Mouse (Mus musculus) T-helper 17 cell (primary cell): ENCODE data around the gene Hhex.

Experiments used
- in situ Hi-C, 2 experiments: fragments of 300-600 bp; cut with MboI, MseI; formaldehyde crosslinking; loops; 1 replicate in 1 of 2; 2 replicates in 1 of 2; pipeline ENCODE4 v1.15.1; 2025; ENCODE audit warnings: high pct_unique_total_duplicates in 2 of 2

The Hhex gene

DNA sequence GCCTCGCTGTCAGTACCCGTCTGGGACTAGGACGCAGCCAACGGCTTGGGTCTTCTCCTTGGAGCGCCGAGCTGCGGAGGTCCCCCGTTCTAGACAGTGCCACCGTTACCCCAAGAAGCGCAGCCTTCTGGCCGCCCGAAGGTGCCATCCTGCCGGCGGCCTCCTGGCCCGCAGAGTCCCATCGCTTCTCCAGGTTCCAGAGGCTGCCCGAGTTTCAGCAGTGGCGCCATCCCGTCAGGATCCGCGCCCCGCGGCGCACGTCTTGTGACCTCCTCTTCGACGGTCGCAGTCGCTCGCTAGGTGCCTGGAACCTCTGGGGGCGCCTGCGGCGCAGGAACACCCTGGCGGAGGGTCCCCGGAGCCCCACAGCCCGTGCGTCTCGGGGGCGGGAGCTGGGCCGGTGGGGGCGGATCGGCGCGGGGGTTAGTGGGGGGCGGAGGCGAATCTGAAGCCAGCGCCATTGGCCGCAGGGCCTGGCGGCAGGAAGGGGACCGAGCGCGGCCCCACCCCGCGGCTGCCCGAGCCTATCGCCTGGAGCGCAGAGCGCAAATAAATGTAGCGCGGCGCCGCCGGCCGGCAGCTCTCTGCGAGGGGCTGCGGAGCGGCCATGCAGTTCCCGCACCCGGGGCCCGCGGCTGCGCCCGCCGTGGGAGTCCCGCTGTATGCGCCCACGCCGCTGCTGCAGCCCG is at the start of gene Hhex:
TSS of gene Hhex (plus strand) at position 548 of the 689 bp plus-strand sequence.
- in situ Hi-C loops, result no loop called here

DNA sequence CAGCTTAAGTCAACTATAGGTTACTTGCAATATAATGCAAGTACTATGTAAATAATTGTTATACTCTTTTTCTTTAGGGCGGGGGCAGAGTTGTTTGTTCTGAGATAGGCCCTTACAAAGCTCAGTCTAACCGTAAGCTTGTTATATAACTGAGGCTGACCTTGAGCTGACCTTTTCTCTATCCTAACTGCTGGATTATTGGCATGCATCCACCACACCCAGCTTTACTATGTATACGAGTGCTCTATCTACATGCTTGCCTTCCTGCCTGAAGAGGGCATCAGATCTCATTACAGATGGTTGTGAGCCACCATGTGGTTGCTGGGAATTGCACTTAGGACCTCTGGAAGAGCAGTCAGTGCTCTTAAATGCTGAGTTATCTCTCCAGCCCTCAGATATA is 48.5 kb upstream of the Hhex start:
- in situ Hi-C loops, result loop anchor here (5.0 to 25.0 kb wide), 3 partner anchors 36 to 1551 kb away; partner anchors contain the start of genes Hells (in 1 of the 2) and Noc3l (in 1 of the 2)

DNA sequence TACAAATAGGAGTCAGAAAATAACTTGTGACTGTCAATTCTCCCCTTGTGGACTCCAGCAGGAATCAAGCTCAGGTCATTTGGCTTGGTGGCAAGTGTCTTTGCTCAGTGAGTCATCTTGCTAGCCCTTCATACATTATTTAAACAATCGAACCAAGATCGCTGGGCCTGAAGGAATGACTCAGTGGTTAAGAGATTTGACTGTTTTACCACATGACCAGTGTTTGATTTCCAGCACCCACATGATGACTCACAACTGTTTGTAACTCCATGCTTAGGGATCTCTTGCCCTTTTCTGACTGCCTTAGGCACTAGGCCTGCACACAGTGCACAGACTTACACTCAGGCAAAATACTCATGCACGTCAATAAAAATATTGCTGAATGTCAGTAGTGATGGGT is 42.7 kb upstream of the Hhex start:
- in situ Hi-C loops, result loop anchor here (25.0 kb wide), 2 partner anchors 1420 to 1545 kb away; partner anchors contain the start of genes Hells (in 1 of the 2) and Noc3l (in 1 of the 2)

DNA sequence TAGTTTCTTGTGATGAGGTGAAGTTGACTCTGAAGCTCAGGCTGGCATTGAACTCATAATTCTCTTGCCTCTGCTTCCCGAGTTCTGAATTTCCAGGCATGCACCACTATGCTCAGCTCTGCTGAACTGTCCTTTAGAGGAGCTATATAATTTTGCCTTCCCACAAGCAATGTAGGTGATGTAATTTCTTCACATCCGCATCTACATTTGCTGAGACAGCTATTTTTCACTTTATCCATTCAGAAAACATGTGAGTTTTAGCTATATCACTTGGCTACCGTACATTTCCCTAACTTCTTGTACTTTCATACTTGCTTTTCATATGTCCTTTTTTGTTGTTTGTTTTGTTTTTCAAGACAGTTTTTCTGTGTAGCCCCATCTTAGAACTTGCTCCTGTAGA is 38.3 kb upstream of the Hhex start:
- in situ Hi-C loops, result loop anchor here (25.0 kb wide), 2 partner anchors 1416 to 1541 kb away; partner anchors contain the start of genes Hells (in 1 of the 2) and Noc3l (in 1 of the 2)

DNA sequence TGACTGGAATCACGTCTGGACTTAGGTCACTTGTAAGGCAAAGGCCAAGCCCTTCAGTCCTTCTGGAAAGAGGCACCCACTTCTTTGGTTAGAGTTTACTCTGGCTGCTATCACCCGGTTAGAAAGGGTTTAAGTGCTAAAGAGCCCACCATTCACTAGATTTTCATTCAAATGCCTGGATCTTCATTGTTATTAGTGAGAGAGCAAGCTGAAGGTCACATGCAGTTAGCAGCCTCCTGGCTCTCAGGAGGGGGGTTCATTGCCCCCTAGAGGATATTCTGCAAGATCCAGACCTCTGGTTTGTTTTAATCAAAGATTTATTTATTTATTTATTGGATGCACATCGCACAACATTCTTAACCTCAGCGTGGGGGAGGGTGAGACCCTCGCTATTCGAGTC is 33.7 kb upstream of the Hhex start:
- in situ Hi-C loops, result loop anchor here in 1 of 2 experiments (5.0 kb wide), 1 partner anchor 94 kb away; no protein-coding TSS in a partner anchor

DNA sequence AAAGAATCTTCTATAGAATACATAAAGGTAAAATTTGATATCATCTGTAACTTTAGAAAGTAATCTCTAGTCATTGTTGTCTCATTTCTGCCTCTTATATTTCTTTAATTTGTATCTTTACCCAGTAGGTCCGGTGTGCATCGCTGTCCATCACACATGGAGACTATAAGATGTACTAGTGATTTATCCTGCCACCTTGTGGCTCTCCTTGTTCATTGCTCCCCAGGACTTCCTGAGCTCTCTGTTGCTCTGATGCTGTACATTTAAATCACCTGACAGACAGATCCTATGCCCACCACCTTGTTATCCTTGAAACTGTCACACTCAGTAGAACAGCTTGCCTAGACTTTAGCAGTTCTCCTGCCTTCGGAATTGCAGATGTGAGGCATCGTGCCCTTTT is 16.3 kb upstream of the Hhex start:
- in situ Hi-C loops, result loop anchor here in 1 of 2 experiments (10.0 kb wide), 1 partner anchor 1527 kb away; no protein-coding TSS in a partner anchor

DNA sequence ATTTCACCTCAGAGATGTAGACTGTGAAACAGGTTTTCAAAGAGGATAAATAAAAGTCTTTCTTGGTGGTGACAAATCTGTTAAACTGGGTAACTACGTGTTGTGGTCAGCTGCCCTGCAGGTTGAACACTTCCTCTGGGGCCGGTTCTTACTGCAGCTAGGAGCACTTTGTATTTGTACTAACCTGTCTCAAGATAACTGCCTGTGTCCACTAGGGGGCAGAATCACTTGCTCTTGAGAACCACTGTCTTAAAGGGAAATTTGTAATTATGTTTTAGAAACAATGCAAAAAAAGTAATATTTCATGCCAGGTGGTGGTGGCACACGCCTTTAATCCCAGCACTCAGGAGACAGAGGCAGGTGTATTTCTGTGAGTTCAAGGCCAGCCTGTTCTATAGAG is 15.0 kb upstream of the Hhex start:
- in situ Hi-C loops, result loop anchor here in 1 of 2 experiments (5.0 to 10.0 kb wide), 2 partner anchors 32 to 1525 kb away; no protein-coding TSS in a partner anchor

DNA sequence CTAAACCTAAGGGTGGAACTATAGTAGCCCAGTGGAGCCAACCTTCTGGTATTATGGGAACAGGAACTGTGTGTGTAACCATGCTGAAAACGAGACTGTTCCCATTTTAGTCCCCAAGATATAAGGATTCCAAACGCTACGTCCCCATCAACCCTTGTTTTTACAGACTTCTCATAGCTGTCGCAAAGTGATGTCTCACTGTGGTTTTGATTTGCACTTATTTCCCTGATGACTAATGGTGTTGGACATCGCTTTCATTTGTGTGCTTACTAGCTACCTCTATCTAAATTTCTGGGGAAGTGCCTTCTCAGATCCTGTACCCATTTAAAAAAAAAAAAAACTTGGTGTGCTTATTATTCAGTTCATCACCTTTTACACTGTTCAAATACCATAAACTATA is 6.0 kb upstream of the Hhex start:
- in situ Hi-C loops, result no loop called here

DNA sequence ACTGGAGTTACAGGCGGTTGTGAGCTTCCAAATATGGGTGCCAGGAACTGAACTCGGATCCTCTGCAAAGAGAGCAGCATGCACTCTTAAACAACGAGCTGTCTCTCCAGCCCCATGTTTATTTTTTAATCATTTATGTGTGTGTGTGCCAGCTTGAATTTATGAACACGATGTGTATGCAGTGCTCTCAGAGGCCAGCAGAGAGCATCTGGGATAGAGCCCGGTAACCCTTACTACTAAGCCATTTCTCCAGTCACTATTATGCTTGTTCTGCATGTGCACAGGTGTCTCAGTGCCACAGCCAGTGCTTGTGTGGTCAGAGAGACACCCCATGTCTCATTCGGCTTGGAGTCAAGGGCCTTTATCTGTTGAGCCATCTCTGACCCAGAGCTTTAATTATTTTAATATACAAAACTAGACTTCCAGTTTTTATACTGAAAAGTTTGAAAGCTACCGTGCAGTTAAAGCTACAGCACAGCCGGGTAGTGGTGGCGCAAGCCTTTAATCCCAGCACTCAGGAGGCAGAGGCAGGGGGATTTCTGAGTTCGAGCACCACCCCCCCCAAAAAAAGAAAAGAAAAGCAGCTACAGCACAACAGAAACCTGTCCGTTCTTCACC is 3.4 kb upstream of the Hhex start:
- in situ Hi-C loops, result no loop called here

DNA sequence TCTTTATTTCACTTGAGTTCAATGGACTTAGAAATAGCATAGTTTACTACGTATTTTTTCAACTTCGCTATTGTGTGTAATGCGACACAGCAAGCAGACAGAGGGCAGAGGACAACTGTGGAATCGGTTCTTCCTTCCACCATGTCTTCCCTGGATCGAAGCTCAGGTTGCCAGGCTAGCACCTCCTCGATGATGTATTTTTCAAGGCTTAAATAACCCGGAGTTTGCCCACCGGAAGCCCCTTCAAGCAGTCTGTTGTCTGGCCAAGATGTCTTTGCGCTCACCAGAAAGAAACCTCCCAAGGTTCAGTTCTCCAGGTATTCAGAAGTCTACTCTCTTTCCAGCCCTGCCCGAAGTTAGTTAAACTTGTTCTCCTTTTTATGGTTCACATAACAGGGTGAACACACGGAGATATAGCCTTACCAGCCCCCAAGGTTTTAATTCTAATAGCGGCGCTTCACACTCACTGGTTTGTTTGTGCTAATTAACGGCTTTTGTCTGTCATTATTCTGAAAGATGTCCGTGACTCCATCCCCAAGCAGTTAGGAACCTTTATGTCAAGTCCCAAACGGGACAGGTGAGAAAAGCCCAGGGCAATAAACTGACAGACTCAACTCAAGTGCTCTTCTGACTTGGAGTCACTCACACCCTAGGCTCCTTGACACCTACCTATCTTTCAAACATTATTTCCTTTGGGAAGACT is 1.6 kb upstream of the Hhex start:
- in situ Hi-C loops, result no loop called here

DNA sequence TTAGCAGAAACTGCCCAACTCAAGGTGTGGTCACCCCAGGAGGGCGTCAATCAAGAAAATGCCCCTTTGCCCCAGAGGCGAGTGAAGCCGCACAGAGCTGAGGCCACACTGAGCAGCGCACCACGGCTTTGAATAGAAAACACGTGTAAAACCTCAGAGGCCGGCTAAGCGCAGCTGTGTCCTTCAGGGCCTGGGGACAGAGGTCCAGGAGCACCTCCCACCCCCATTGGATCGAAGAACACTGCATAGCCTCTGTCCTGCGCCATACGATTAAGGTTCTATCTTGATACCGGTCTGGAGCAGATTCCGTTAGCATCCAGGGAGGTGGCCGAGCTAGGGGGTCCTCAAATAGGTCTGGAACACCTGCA is 731 bp upstream of the Hhex start:
- in situ Hi-C loops, result no loop called here

DNA sequence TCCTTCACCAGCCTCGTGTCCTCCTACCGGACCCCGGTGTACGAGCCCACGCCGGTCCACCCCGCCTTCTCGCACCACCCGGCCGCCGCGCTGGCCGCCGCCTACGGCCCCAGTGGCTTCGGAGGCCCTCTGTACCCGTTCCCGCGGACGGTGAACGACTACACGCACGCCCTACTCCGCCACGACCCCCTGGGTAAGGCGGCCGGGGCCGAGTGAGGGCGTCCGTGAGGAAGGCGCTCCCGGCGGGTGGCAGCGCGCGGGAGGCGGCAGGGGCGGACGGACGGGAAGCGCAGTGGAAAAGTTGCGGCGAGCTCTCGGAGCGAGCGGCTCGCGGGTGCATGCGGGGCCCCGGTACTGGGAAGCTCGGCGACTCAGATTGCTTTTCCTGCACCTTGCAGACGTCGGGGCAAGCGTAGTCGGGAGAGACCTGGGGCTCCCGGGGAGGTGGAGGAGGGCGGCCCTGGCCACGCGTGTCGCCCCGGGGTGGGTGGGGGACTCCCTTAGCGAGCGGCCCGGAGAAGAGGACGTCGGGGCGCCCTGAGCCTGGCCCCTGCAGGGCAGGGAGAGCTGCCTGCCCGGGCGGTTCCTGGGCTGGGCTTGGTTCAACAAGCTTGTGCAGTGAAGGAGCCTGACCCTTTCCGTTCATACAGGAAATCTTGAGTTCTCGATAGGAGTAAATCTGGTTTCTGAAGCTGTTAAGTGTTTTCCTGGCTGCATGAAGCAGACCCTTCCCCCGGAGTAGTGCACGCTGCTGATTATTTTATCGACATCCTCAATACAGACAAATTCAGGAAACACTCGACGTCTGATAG is 637 bp downstream of the Hhex start:
- in situ Hi-C loops, result no loop called here

DNA sequence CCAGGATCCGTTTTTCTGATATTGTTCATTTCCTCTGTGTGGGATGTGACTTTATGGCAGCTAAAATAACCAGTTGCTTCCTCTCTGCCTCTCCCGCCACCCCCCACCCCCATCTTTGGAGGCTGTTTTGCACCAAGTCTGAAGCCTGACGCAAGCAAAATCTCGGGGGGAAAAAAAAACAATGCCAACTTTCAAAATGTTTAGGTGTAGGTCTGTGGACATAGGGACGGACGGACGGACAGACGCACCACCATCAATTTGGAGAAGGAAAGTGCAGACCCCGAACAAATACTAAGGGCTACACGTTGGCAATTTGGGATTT is 1.2 kb downstream of the Hhex start:
- in situ Hi-C loops, result no loop called here

DNA sequence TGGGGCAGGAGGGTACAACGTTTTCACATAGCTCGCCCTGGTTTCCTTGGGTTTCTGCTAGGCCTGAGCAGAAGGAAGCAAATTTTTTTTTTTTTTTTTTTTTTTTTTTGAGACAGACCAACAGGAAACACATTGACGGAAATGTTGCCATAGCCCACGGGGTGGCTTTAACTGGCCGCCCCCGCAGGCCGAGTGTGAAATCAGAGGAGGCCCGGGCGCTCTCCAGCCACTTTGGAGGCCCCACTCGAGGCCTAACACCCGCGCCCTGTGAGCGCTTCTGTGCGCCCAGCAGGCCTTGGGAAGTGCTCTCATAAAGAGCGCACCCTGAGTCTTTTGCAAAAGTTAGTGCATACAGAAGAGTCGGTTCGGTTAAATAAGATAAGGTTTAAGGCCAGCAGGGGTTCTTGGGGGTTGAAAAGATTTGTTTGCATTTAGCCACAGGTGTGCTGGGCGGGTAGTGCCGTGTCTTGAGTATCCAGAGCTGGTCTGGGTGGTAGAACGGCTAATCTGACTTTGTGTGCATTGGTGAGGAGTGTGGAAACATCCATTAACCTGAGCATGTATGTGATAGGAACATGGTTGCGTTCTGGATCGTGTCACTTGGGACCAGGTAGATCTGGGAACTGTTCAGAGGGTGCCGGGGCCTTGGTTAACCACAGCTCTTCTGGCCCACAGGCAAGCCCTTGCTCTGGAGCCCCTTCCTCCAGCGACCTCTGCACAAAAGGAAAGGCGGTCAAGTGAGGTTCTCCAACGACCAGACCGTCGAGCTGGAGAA is 2.1 kb downstream of the Hhex start:
- in situ Hi-C loops, result no loop called here

DNA sequence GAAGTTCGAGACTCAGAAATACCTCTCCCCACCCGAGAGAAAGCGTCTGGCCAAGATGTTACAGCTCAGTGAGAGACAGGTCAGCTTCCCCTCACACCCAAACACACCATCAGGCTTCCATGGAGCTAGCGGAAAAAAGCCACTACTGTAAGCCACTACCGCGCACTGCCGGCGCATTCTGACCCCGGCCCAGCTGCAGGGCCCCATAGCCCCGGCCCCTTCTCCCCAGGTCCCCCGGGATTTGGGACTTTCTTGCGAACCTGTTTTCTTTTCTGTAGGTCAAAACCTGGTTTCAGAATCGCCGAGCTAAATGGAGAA is 2.6 kb downstream of the Hhex start:
- in situ Hi-C loops, result no loop called here

DNA sequence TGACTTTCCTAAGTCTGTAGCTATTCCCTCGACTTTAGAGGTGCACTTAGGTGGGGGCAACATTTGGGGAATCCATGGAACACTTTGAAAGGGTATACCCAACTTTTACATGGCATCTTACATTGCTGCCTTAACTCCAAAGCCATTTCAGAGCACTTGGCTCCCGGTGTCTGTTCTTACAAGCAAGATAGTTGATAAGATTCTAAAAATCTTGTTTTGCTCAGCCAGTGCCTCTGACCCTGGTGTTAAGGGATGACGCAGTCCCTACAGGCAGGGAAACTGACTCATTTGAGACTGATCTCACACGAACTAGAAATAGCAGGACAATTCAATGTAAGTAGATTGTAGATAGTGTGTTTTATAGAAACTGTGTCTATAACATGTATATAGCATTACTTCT is 5.6 kb downstream of the Hhex start:
- in situ Hi-C loops, result no loop called here

DNA sequence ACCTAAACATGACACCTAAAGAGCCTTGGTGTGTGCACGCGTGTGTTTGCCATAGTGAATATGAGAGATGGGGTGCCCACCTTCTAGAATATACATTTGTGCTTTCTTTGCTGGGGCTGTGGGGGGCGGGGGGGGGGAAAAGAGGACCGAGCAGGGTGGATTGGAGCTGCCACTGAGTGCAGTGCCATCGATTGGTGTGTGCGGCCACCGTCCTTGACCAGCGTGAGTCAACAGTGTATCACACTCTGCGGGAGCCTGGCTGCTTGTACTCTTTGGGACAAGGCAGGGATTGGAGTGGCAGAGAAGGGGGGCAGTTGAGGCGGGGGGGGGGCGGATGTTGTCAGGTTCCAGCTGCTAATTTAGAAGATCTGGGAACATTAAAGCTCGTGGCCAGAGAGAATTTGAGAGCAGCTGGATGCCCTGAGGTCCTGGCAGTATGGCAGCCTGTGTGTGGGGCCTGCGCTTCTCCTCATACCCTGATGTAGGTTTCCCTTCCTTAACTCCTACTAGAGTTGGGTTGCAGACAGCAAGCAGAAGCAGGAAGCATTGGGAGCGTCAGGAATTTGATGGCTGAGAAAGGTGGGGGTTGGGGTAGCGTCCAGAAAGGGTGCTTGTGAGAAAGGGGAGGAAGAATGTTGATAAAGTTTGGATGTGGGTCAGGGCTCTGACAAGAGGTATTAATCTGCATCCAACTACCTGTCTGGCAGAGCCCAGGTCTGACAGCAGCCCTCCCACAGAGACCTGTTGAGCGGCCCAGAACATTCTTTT is 6.3 kb downstream of the Hhex start:
- in situ Hi-C loops, result no loop called here

DNA sequence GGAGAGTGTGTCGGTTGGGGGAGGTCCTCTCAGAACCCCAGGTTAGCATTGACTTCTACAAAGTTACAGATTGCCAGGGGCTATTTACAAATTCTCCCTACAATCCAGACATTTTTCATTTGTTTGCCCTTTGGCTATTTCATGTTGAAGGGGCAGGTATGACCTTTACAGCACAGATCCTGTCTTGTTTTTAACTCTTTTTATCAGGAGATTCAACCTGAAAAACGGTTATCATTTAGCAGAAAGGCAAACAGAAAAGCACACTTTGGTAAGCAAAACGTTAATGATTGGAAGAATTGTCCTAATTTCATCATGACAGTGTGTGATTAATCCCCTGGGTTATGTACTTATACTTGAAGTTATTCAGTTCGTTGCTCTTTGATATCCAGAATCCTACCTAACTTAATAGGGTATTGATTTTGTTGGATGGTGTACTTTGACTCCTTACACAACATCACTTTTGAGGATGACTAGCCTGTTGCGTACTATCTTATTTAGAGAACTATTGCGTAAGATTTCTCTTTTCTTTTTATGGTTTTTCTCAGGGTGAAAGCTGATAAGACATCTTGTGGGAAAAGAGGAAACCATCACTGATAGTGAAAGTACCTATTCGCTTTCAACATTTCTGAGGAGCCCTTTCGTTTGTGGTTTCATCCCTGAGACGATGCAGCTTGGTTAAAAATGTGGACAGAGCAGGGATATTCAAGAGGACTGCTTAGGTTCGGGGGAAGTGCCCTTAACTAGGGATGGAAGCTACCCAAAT is 8.1 kb downstream of the Hhex start:
- in situ Hi-C loops, result no loop called here

DNA sequence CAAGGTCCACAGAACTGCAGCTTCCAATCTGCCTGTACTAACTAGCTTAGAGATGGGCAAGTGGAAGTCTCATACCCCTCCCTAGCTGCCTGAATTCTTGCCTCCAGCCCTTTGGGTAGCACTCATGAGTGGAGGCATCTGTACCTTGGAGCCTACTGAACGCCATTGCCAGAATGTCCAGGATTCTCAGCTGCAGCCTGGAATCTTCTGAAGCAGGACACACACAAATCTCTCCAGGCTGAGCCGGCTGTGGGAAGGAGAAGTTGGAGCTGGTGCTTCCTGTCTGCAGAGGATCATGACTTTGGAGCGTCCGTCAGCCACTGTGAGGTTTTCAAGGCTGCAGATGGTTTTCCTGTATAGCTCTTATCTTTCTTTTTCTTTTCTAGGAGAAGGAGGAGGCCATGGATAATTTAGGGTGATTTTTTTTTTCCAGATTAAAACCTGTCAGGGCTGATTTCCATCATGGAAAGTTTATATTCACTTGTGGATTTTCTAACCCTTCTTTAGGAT is 9.1 kb downstream of the Hhex start:
- in situ Hi-C loops, result no loop called here
